Mouse (Mus musculus) layer of hippocampus, adult 6 months (tissue): ENCODE data around the gene AI597479. TPM values are rescaled to one million over a fixed set of nuclear protein-coding genes. Genes with fewer than 3 reads are reported as not detected.

Experiments used
- long read RNA-seq, 2 experiments: library from polyadenylated mRNA; unstranded; transcript quantifications; one replicate each; pipeline ENCODE4 v2.0.0; 2019 to 2020
- polyA plus RNA-seq: library from polyadenylated mRNA; unstranded; fragments of <200 nt; fragmentation: Nextera tagmentation; gene quantifications from 2 replicates; pipeline ENCODE4 v1.2.3, GENCODE M21; 2021

The AI597479 gene
- 17.3 TPM in 2 replicates for polyA plus RNA-seq
- long read RNA-seq, experiment 1, transcript AI597479-201 (4 exons, 3,458 nt), result major isoform, 31 of 41 reads
- long read RNA-seq, experiment 1, partial matches to known transcripts, result 8 of 41 reads
- long read RNA-seq, experiment 1, other reads (novel, unspliced or antisense), result 2 of 41 reads
- long read RNA-seq, experiment 2, transcript AI597479-201 (4 exons, 3,458 nt), result major isoform, 178 of 204 reads
- long read RNA-seq, experiment 2, partial matches to known transcripts, result 11 of 204 reads
- long read RNA-seq, experiment 2, other reads (novel, unspliced or antisense), result 15 of 204 reads

GRCm38 (mm10) chr1:43098031-43098984 is at the start of gene AI597479, which contains the start of gene Tgfbrap1:
TSS of gene AI597479 (plus strand) at chr1:43098710.
TSS of gene Tgfbrap1 (minus strand) at chr1:43098637.

Other genes starting within 250 kb of the AI597479 start
- gene Mrps9, start 247.5 kb upstream of the AI597479 start, polyA plus RNA-seq, result 57.1 and 60.7 TPM in 2 replicates
- gene Gpr45, start 145.8 kb upstream of the AI597479 start, polyA plus RNA-seq, result 3.7 and 3.9 TPM in 2 replicates
- gene Tgfbrap1, start 73 bp upstream of the AI597479 start, polyA plus RNA-seq, result 3.9 and 4.3 TPM in 2 replicates
- gene Fhl2, start 98.3 kb downstream of the AI597479 start, polyA plus RNA-seq, result 48.5 and 64.2 TPM in 2 replicates